Mouse (Mus musculus) stomach, embryonic 16.5 days (tissue): ENCODE data around the gene Olfr109. TPM values are rescaled to one million over a fixed set of nuclear protein-coding genes. Genes with fewer than 3 reads are reported as not detected.

ENCODE experiments used
- ATAC-seq: fragments of 200-750 bp; cut with Nextera tagmentation; 2 replicates; pipeline ENCODE4 v1.8.0; 2017; ENCODE audit warnings: moderate number of reproducible peaks, moderate TSS enrichment; ENCODE audit not compliant: insufficient read depth, low FRiP score
- H3K27ac ChIP-seq: fragments of 300-500 bp; sonication (generic); 2 replicates; pipeline ENCODE4 v1.5.1; 2014; ENCODE audit warnings: low read length
- H3K27me3 ChIP-seq: fragments of 300-500 bp; sonication (generic); 2 replicates; pipeline ENCODE4 v1.6.1; 2014; ENCODE audit warnings: low read length, control low read depth, mixed read lengths; ENCODE audit not compliant: control insufficient read depth, insufficient read depth
- H3K36me3 ChIP-seq: fragments of 300-500 bp; sonication (generic); 2 replicates; pipeline ENCODE4 v1.6.1; 2014; ENCODE audit warnings: low read length; ENCODE audit not compliant: control insufficient read depth, insufficient read depth
- H3K4me1 ChIP-seq: fragments of 300-500 bp; sonication (generic); 2 replicates; pipeline ENCODE4 v1.6.1; 2014; ENCODE audit warnings: low read length, control low read depth, mixed read lengths; ENCODE audit not compliant: control insufficient read depth, insufficient read depth
- H3K4me2 ChIP-seq: fragments of 300-500 bp; sonication (generic); 2 replicates; pipeline ENCODE4 v1.6.1; 2014; ENCODE audit warnings: low read depth, low read length, mixed read lengths
- H3K4me3 ChIP-seq: fragments of 300-500 bp; sonication (generic); replicated peaks from 2 replicates; pipeline ENCODE4 v1.5.1; 2014; ENCODE audit warnings: mild to moderate bottlenecking, low read length
- H3K9ac ChIP-seq: fragments of 300-500 bp; sonication (generic); 2 replicates; pipeline ENCODE4 v1.6.1; 2014; ENCODE audit warnings: low read length
- H3K9me3 ChIP-seq: fragments of 300-500 bp; sonication (generic); replicated peaks from 2 replicates; pipeline ENCODE4 v1.6.1; 2016; ENCODE audit warnings: low read length, control low read depth; ENCODE audit not compliant: control insufficient read depth
- WGBS: fragments of 180-500 bp; shearing (Covaris S2); extraction: QIAGEN DNeasy Blood & Tissue Kit; methylation state at CpG from one replicate; pipeline ENCODE4 v1.1.7; 2014; 5-methylcytosine and 5-hydroxymethylcytosine counted together
- polyA plus RNA-seq: library from polyadenylated mRNA; unstranded; fragments of >200 nt; fragmentation: Nextera tagmentation; extraction: Ambion mirVana; gene quantifications from 2 replicates; pipeline ENCODE4 v1.2.1, GENCODE M21; 2015

Olfr109 gene
- not detected in 2 replicates for polyA plus RNA-seq

DNA sequence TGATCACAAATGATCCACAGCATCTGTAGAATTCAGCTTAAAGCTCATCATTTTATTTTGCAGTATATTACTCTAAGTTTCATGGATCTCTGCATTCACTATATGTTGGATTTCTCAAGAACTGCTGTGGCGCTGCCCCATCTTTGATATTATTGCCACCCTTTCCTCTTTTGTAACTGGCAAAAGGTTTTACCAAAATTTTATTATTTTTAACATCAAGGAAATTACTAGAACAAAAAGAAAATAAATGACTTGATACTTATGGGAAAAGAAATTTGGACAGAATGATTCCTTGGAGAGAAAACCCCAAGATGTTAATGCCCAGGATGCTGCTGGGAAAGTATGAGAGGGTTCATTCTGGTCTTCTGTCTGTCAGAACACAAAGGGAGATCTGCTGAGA, at the start of gene Olfr109:
Olfr109 (plus strand) TSS at position 301 of the 400 bp plus-strand sequence.
- H3K27me3 ChIP-seq: no peaks in the 10 kb centered on the region
- no peak within 1 kb of the TSS for H3K27ac ChIP-seq
- H3K4me2 ChIP-seq: no peak within 1 kb of the TSS
- no peaks in the 10 kb centered on the region for H3K36me3 ChIP-seq
- H3K4me3 ChIP-seq: no peak within 1 kb of the TSS
- H3K4me1 ChIP-seq: no peaks in the 10 kb centered on the region
- ATAC-seq: no peak
- H3K9me3 ChIP-seq: no peaks in the 10 kb centered on the region
- no peak within 1 kb of the TSS for H3K9ac ChIP-seq
- WGBS: 79% methylated on average over 1 of the region's 1 CpGs

- no peak overlapping the region for H3K4me2 ChIP-seq
- no peaks in the 10 kb centered on the region for H3K36me3 ChIP-seq
- 0 out of 2 replicates have a peak, but pooled peaks have one; percentile 53 for ATAC-seq
- no peak overlapping the region for H3K4me3 ChIP-seq
- H3K27ac ChIP-seq: no peak overlapping the region
- no peaks in the 10 kb centered on the region for H3K4me1 ChIP-seq
- no peaks in the 10 kb centered on the region for H3K9me3 ChIP-seq
- H3K27me3 ChIP-seq: no peaks in the 10 kb centered on the region
- H3K9ac ChIP-seq: no peak overlapping the region
Observed at GRCm38 (mm10) chr17:37413380-37413779, 45.3 kb upstream of the Olfr109 start.

GRCm38 (mm10) chr17:37445180-37445579, 13.5 kb upstream of the Olfr109 start, which contains the start of gene Olfr108:
Olfr108 (plus strand) TSS chr17:37445480.
- Histone ChIP-seq H3K27ac (no peak within 1 kb of the TSS), H3K4me2 (no peak within 1 kb of the TSS), H3K4me3 (no peak within 1 kb of the TSS), H3K9ac (no peak within 1 kb of the TSS), H3K27me3 (no peaks in the 10 kb centered on the region), H3K36me3 (no peaks in the 10 kb centered on the region), H3K4me1 (no peaks in the 10 kb centered on the region), H3K9me3 (no peaks in the 10 kb centered on the region)
- ATAC-seq: no peak
- 97% methylated on average over 1 of the region's 1 CpGs for WGBS

- H3K9ac ChIP-seq: no peak within 1 kb of the TSS
- ATAC-seq: no peak
- WGBS: 73% methylated on average over 2 of the region's 2 CpGs
- H3K9me3 ChIP-seq: no peaks in the 10 kb centered on the region
- no peaks in the 10 kb centered on the region for H3K4me1 ChIP-seq
- no peaks in the 10 kb centered on the region for H3K36me3 ChIP-seq
- no peak within 1 kb of the TSS for H3K4me3 ChIP-seq
- H3K27ac ChIP-seq: no peak within 1 kb of the TSS
- H3K27me3 ChIP-seq: no peaks in the 10 kb centered on the region
- no peak within 1 kb of the TSS for H3K4me2 ChIP-seq
Observed at GRCm38 (mm10) chr17:37483452-37483851, 24.7 kb downstream of the Olfr109 start, which contains the start of gene H2-M2. H2-M2 (minus strand) TSS chr17:37483552.

- no peak within 1 kb of the TSS for H3K27ac ChIP-seq
- H3K36me3 ChIP-seq: no peaks in the 10 kb centered on the region
- H3K9ac ChIP-seq: no peak within 1 kb of the TSS
- WGBS: 44% methylated on average over 1 of the region's 1 CpGs
- no peaks in the 10 kb centered on the region for H3K4me1 ChIP-seq
- H3K9me3 ChIP-seq: no peaks in the 10 kb centered on the region
- H3K4me2 ChIP-seq: no peak within 1 kb of the TSS
- no peak for ATAC-seq
- H3K27me3 ChIP-seq: no peaks in the 10 kb centered on the region
- H3K4me3 ChIP-seq: no peak within 1 kb of the TSS
Observed at GRCm38 (mm10) chr17:37491930-37492518, 33.3 kb downstream of the Olfr109 start, which contains the start of gene Olfr110. Olfr110 (plus strand) TSS chr17:37492468.

GRCm38 (mm10) chr17:37507730-37508129, 49.0 kb downstream of the Olfr109 start, which contains the start of gene Olfr111:
Olfr111 (plus strand) TSS chr17:37508030.
- ATAC-seq: no peak
- H3K9me3 ChIP-seq: no peaks in the 10 kb centered on the region
- 86% methylated on average over 4 of the region's 4 CpGs for WGBS

More at GRCm38 (mm10) chr17:37507730-37508129, 49.0 kb downstream of the Olfr109 start, which contains the start of gene Olfr111:
- H3K27ac ChIP-seq: no peak within 1 kb of the TSS
- H3K27me3 ChIP-seq: no peaks in the 10 kb centered on the region
- H3K36me3 ChIP-seq: no peaks in the 10 kb centered on the region
- no peak within 1 kb of the TSS for H3K4me2 ChIP-seq
- H3K4me1 ChIP-seq: no peaks in the 10 kb centered on the region
- no peak within 1 kb of the TSS for H3K9ac ChIP-seq
- no peak within 1 kb of the TSS for H3K4me3 ChIP-seq

Other genes with a start within 250 kb of the Olfr109 start
- not detected in 2 replicates for gene Olfr95, start 245.8 kb upstream of the Olfr109 start, polyA plus RNA-seq
- gene Olfr96, start 238.8 kb upstream of the Olfr109 start, polyA plus RNA-seq: not detected in 2 replicates
- gene Olfr97, start 221.6 kb upstream of the Olfr109 start, polyA plus RNA-seq: not detected in 2 replicates
- gene Olfr98, start 195.2 kb upstream of the Olfr109 start, polyA plus RNA-seq: not detected in 2 replicates
- gene H2-M3, start 188.7 kb upstream of the Olfr109 start, polyA plus RNA-seq: 3.2 and 4.0 TPM in 2 replicates
- not detected in 2 replicates for gene Olfr99, start 175.5 kb upstream of the Olfr109 start, polyA plus RNA-seq
- gene Olfr101, start 154.6 kb upstream of the Olfr109 start, polyA plus RNA-seq: not detected in 2 replicates
- gene Olfr102, start 141.9 kb upstream of the Olfr109 start, polyA plus RNA-seq: not detected in 2 replicates
- not detected in 2 replicates for gene Olfr103, start 119.2 kb upstream of the Olfr109 start, polyA plus RNA-seq
- gene Olfr104-ps, start 99.3 kb upstream of the Olfr109 start, polyA plus RNA-seq: not detected in 2 replicates
- not detected in 2 replicates for gene Olfr105-ps, start 79.9 kb upstream of the Olfr109 start, polyA plus RNA-seq
- gene Olfr106-ps, start 68.5 kb upstream of the Olfr109 start, polyA plus RNA-seq: not detected in 2 replicates
- gene Olfr107, start 59.7 kb upstream of the Olfr109 start, polyA plus RNA-seq: not detected in 2 replicates
- not detected in 2 replicates for gene Olfr108, start 13.4 kb upstream of the Olfr109 start, polyA plus RNA-seq
- not detected in 2 replicates for gene H2-M2, start 24.6 kb downstream of the Olfr109 start, polyA plus RNA-seq
- gene Olfr110, start 33.6 kb downstream of the Olfr109 start, polyA plus RNA-seq: not detected in 2 replicates
- gene Olfr111, start 49.1 kb downstream of the Olfr109 start, polyA plus RNA-seq: not detected in 2 replicates
- not detected in 2 replicates for gene Olfr112, start 110.5 kb downstream of the Olfr109 start, polyA plus RNA-seq
- not detected in 2 replicates for gene Olfr113, start 118.7 kb downstream of the Olfr109 start, polyA plus RNA-seq
- not detected in 2 replicates for gene Olfr114, start 133.8 kb downstream of the Olfr109 start, polyA plus RNA-seq
- not detected in 2 replicates for gene Olfr115, start 168.2 kb downstream of the Olfr109 start, polyA plus RNA-seq
- not detected in 2 replicates for gene Olfr116, start 168.3 kb downstream of the Olfr109 start, polyA plus RNA-seq
- gene Olfr117, start 204.9 kb downstream of the Olfr109 start, polyA plus RNA-seq: not detected in 2 replicates
- gene Olfr118, start 208.1 kb downstream of the Olfr109 start, polyA plus RNA-seq: not detected in 2 replicates
- gene Olfr119, start 237.6 kb downstream of the Olfr109 start, polyA plus RNA-seq: not detected in 2 replicates